Mouse (Mus musculus) lung, embryonic 15.5 days (tissue): Measurements from ENCODE around the gene Spats2l. TPM values are rescaled to one million over a fixed set of nuclear protein-coding genes. Genes with fewer than 3 reads are reported as not detected.
A peak's percentile ranks its signal among the peaks of the same experiment; 100 is the strongest.

Experiments used
- ATAC-seq: fragments of 200-750 bp; cut with Nextera tagmentation; 2 replicates; pipeline ENCODE4 v1.8.0; 2017; ENCODE audit warnings: moderate number of reproducible peaks, borderline replicate concordance; ENCODE audit not compliant: low FRiP score, low TSS enrichment; ENCODE audit errors: extremely low read depth
- H3K27ac ChIP-seq: fragments of 300-500 bp; sonication (generic); 2 replicates; pipeline ENCODE4 v1.5.1; 2015; ENCODE audit warnings: moderate library complexity, mild to moderate bottlenecking, inconsistent platforms
- H3K27me3 ChIP-seq: fragments of 300-500 bp; sonication (generic); 2 replicates; pipeline ENCODE4 v1.6.1; 2015; ENCODE audit warnings: inconsistent platforms
- H3K36me3 ChIP-seq: fragments of 300-500 bp; sonication (generic); 2 replicates; pipeline ENCODE4 v1.6.1; 2015; ENCODE audit warnings: inconsistent platforms
- H3K4me1 ChIP-seq: fragments of 300-500 bp; sonication (generic); 2 replicates; pipeline ENCODE4 v1.6.1; 2015; ENCODE audit warnings: inconsistent platforms
- H3K4me2 ChIP-seq: fragments of 300-500 bp; sonication (generic); 2 replicates; pipeline ENCODE4 v1.6.1; 2015; ENCODE audit warnings: inconsistent platforms, mild to moderate bottlenecking, moderate library complexity
- H3K4me3 ChIP-seq: fragments of 300-500 bp; sonication (generic); 2 replicates; pipeline ENCODE4 v1.5.1; 2015; ENCODE audit warnings: mild to moderate bottlenecking, inconsistent platforms
- H3K9ac ChIP-seq: fragments of 300-500 bp; sonication (generic); 2 replicates; pipeline ENCODE4 v1.6.1; 2015; ENCODE audit warnings: inconsistent platforms
- H3K9me3 ChIP-seq: fragments of 300-500 bp; sonication (generic); 2 replicates; pipeline ENCODE4 v1.6.1; 2016; ENCODE audit warnings: inconsistent platforms
- WGBS: fragments of 180-500 bp; shearing (Covaris S2); methylation state at CpG from one replicate; pipeline ENCODE4 v1.1.7; 2015; 5-methylcytosine and 5-hydroxymethylcytosine counted together
- polyA plus RNA-seq: library from polyadenylated mRNA; unstranded; fragments of >200 nt; fragmentation: Nextera tagmentation; extraction: Ambion mirVana; gene quantifications from 2 replicates; pipeline ENCODE4 v1.2.1, GENCODE M21; 2015

Spats2l gene
- polyA plus RNA-seq, 1 experiment from 2014 or later, result 73.7 TPM

DNA sequence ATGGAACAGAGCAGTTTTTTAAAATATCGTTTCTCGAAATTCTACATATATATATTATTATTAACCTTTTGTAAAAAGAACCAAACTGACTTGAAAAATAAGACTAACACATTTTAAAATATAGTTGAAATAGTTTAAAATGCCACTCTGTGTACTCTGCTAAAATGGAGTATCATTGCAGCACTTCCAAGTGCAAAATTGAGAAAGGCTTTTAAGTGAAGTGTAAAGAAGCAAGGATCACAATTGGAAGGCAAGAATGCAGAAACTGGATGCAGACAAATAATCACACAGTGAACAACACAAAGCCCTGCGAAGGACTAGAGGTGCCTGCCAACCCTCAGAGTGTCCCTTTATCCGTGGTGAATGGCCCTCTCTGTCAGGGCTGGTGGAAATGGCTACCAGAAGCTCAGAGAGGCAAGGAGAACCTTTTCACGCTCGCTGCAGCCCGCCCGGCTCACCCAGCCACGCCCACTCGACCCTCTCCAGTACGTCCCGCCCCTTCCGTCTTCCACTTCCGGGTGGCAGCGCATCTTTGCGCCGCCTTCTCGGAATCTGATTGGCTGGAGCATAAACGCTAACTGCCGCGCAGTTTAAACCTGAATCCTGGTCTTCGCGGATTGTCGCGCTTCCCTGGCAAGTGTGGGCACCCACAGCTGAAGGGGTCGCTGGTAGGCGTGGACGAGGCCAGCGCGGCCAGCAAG lies 221.6 kb downstream of the Spats2l start, which contains the start of gene Sgo2a:
Gene Sgo2a (plus strand): TSS at position 540 of the 701 bp plus-strand sequence.
- ATAC-seq, result peak; percentile 97
- H3K27me3 ChIP-seq, result no peaks in the 10 kb centered on the region
- H3K4me2 ChIP-seq, result peak within 1 kb of the TSS; percentile 77

GRCm38 (mm10) chr1:57996133-57996615 lies 222.2 kb downstream of the Spats2l start:
- H3K27ac ChIP-seq, result peak overlapping the region; percentile 85
- no peaks in the 10 kb centered on the region for H3K9me3 ChIP-seq
- H3K36me3 ChIP-seq, result peaks cover 8% of the 10 kb centered on the region; the same call in 1 of the 2 replicates
- H3K9ac ChIP-seq, result peak overlapping the region; percentile 83
- H3K4me2 ChIP-seq, result peak overlapping the region; percentile 77
- H3K4me3 ChIP-seq, result peak overlapping the region; percentile 83
- WGBS, result under 1% methylated on average over 29 of the region's 29 CpGs
- H3K4me1 ChIP-seq, result peaks cover 25% of the 10 kb centered on the region
- H3K27me3 ChIP-seq, result no peaks in the 10 kb centered on the region
- ATAC-seq, result peak; percentile 48

More for the DNA sequence above, 221.6 kb downstream of the Spats2l start, which contains the start of gene Sgo2a:
- H3K9ac ChIP-seq, result peak within 1 kb of the TSS; percentile 83
- H3K36me3 ChIP-seq, result peaks cover 3% of the 10 kb centered on the region; the same call in 1 of the 2 replicates
- H3K27ac ChIP-seq, result peak within 1 kb of the TSS; percentile 85
- peak within 1 kb of the TSS; percentile 83 for H3K4me3 ChIP-seq
- H3K4me1 ChIP-seq, result peaks cover 25% of the 10 kb centered on the region
- WGBS, result 7% methylated on average over 30 of the region's 30 CpGs
- no peaks in the 10 kb centered on the region for H3K9me3 ChIP-seq

Other genes with a start within 250 kb of the Spats2l start
- 24.7 and 25.4 TPM in 2 replicates for gene Sgo2a, start 221.8 kb downstream of the Spats2l start, polyA plus RNA-seq
- 16.8 and 17.7 TPM in 2 replicates for gene Kctd18, start 244.8 kb downstream of the Spats2l start, polyA plus RNA-seq